Mouse (Mus musculus) erythroblast, embryonic 14.5 days (primary cell): ENCODE data around the gene Smarcd3. TPM values are rescaled to one million over a fixed set of nuclear protein-coding genes. Genes with fewer than 3 reads are reported as not detected.

Experiments
- H3K27me3 ChIP-seq: 2 replicates; pipeline ENCODE4 v1.6.1; 2012; ENCODE audit warnings: inconsistent platforms; ENCODE audit not compliant: control insufficient read depth
- H3K36me3 ChIP-seq: 2 replicates; pipeline ENCODE4 v1.6.1; 2012; ENCODE audit warnings: mild to moderate bottlenecking, inconsistent platforms; ENCODE audit not compliant: control insufficient read depth
- H3K4me1 ChIP-seq: 2 replicates; pipeline ENCODE4 v1.6.1; 2012; ENCODE audit warnings: inconsistent platforms; ENCODE audit not compliant: control insufficient read depth
- H3K4me3 ChIP-seq: replicated peaks from 2 replicates; pipeline ENCODE3; 2012; ENCODE audit warnings: moderate library complexity, mild to moderate bottlenecking, inconsistent platforms
- H3K9me3 ChIP-seq: 2 replicates; pipeline ENCODE4 v1.6.1; 2012; ENCODE audit warnings: low read length, inconsistent platforms, mixed read lengths; ENCODE audit not compliant: control insufficient read depth
- GATA1 ChIP-seq: IDR thresholded peaks from 2 replicates; pipeline ENCODE4 v1.6.1; 2012; ENCODE audit warnings: low read length, inconsistent platforms, mixed read lengths
- TAL1 ChIP-seq: IDR thresholded peaks from 3 replicates; pipeline ENCODE4 v1.6.1; 2012; ENCODE audit warnings: low read length, inconsistent platforms, mixed read lengths
- polyA plus RNA-seq: library from polyadenylated mRNA; stranded (reverse); fragments of >175 nt; gene quantifications from 2 replicates; pipeline ENCODE4 v1.2.3, GENCODE M21; 2012

Gene Smarcd3
- polyA plus RNA-seq, 1 experiment = not detected

GRCm38 (mm10) chr5:24553621-24554244, 70.5 kb downstream of the Smarcd3 start:
- Histone ChIP-seq H3K27me3 (peaks cover 29% of the 10 kb centered on the region), H3K4me1 (no peaks in the 10 kb centered on the region), H3K9me3 (no peaks in the 10 kb centered on the region), H3K4me3 (no peak overlapping the region), H3K36me3 (no peaks in the 10 kb centered on the region)
- TF ChIP-seq TAL1 (no peak), GATA1 (no peak)

- no peaks in the 10 kb centered on the region for H3K4me1 ChIP-seq
- H3K4me3 ChIP-seq = no peak overlapping the region
- no peaks in the 10 kb centered on the region for H3K9me3 ChIP-seq
- no peaks in the 10 kb centered on the region for H3K36me3 ChIP-seq
- TF ChIP-seq TAL1 (no peak), GATA1 (no peak)
- H3K27me3 ChIP-seq = peaks cover 29% of the 10 kb centered on the region
Measured at GRCm38 (mm10) chr5:24551317-24551688, 72.9 kb downstream of the Smarcd3 start.

GRCm38 (mm10) chr5:24550598-24551316, 73.5 kb downstream of the Smarcd3 start:
- TF ChIP-seq TAL1 = no peak
- no peak for TF ChIP-seq GATA1
- H3K4me1 ChIP-seq = no peaks in the 10 kb centered on the region
- peaks cover 29% of the 10 kb centered on the region for H3K27me3 ChIP-seq
- no peak overlapping the region for H3K4me3 ChIP-seq
- H3K36me3 ChIP-seq = no peaks in the 10 kb centered on the region
- no peaks in the 10 kb centered on the region for H3K9me3 ChIP-seq

GRCm38 (mm10) chr5:24542643-24543042, 81.6 kb downstream of the Smarcd3 start:
- peaks cover 6% of the 10 kb centered on the region for H3K27me3 ChIP-seq
- no peak overlapping the region for H3K4me3 ChIP-seq
- H3K9me3 ChIP-seq = no peaks in the 10 kb centered on the region
- no peaks in the 10 kb centered on the region for H3K36me3 ChIP-seq
- H3K4me1 ChIP-seq = no peaks in the 10 kb centered on the region
- no peak for TF ChIP-seq GATA1
- no peak for TF ChIP-seq TAL1

- TF ChIP-seq TAL1 (no peak), GATA1 (no peak)
- Histone ChIP-seq H3K36me3 (no peaks in the 10 kb centered on the region), H3K4me3 (no peak overlapping the region), H3K27me3 (peaks cover 9% of the 10 kb centered on the region), H3K4me1 (no peaks in the 10 kb centered on the region), H3K9me3 (no peaks in the 10 kb centered on the region)
Measured at GRCm38 (mm10) chr5:24541144-24541569, 83.1 kb downstream of the Smarcd3 start.

Other genes starting within 250 kb of the Smarcd3 start
- 0.02 and 0.05 TPM in 2 replicates for gene Atg9b, start 232.3 kb downstream of the Smarcd3 start, polyA plus RNA-seq
- gene Abcb8, start 230.7 kb downstream of the Smarcd3 start, polyA plus RNA-seq = 1.7 and 2.2 TPM in 2 replicates
- gene Asic3, start 211.0 kb downstream of the Smarcd3 start, polyA plus RNA-seq = not detected in 2 replicates
- gene Cdk5, start 200.9 kb downstream of the Smarcd3 start, polyA plus RNA-seq = 0.40 and 0.67 TPM in 2 replicates
- 1.1 and 2.5 TPM in 2 replicates for gene Slc4a2, start 200.6 kb downstream of the Smarcd3 start, polyA plus RNA-seq
- gene Fastk, start 179.1 kb downstream of the Smarcd3 start, polyA plus RNA-seq = 33.0 and 33.8 TPM in 2 replicates
- gene Tmub1, start 176.6 kb downstream of the Smarcd3 start, polyA plus RNA-seq = 2.3 and 2.8 TPM in 2 replicates
- gene Agap3, start 172.2 kb downstream of the Smarcd3 start, polyA plus RNA-seq = 17.2 and 18.9 TPM in 2 replicates
- gene Gbx1, start 97.2 kb downstream of the Smarcd3 start, polyA plus RNA-seq = not detected in 2 replicates
- not detected in 2 replicates for gene Asb10, start 83.4 kb downstream of the Smarcd3 start, polyA plus RNA-seq
- not detected in 2 replicates for gene 4931409K22Rik, start 67.6 kb downstream of the Smarcd3 start, polyA plus RNA-seq
- gene Abcf2, start 46.9 kb downstream of the Smarcd3 start, polyA plus RNA-seq = 4.3 and 5.3 TPM in 2 replicates
- gene Chpf2, start 37.7 kb downstream of the Smarcd3 start, polyA plus RNA-seq = 0.75 and 0.89 TPM in 2 replicates
- gene Nub1, start 61.1 kb upstream of the Smarcd3 start, polyA plus RNA-seq = 1.1 and 2.2 TPM in 2 replicates
- not detected in 2 replicates for gene Wdr86, start 106.3 kb upstream of the Smarcd3 start, polyA plus RNA-seq
- gene Crygn, start 133.6 kb upstream of the Smarcd3 start, polyA plus RNA-seq = not detected in 2 replicates
- gene Rheb, start 218.2 kb upstream of the Smarcd3 start, polyA plus RNA-seq = 1.2 and 1.9 TPM in 2 replicates